Mouse (Mus musculus): Measurements from ENCODE around the gene Sohlh2. TPM values are rescaled to one million over a fixed set of nuclear protein-coding genes. Genes with fewer than 3 reads are reported as not detected.

Gene Sohlh2
- polyA plus RNA-seq, 1 experiment from 2014 or later = 0.09 TPM

DNA sequence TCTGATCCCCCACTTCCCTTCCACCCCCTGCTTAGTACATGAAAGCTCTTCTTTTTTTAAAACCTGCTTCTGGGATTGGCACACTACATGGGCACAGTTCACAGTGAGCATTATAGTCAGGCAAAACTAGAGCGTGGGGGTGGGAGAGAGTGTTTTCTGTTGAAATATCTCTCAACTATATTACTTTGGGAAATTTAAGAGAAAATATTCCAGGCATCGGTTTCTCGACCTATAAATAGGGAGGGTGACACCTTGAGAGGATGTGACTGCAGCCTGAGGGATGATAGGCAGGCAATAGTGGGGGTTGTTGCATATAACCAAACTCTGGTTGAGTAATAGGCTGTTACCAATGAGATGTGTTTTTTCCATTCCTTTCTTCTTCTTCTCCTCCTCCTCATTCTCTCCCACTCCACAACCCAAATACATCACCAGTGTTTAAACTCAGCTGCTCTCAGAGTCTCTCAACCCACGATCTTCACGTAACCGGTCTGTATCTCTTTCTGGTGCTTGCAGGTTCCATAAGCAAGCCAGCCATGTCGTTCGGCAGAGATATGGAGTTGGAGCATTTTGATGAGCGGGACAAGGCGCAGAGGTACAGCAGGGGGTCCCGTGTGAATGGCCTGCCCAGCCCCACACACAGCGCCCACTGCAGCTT, 64.9 kb downstream of the Sohlh2 start:
- Histone ChIP-seq H3K36me3 (ENCODE audit: control insufficient read depth, insufficient read depth, low read length) (no peaks in the 10 kb centered on the region; the same call in 1 of the 2 replicates), H3K27me3 (ENCODE audit: control insufficient read depth, insufficient read depth, low read length) (no peaks in the 10 kb centered on the region), H3K4me3 (ENCODE audit: low read depth, low read length) (no peak overlapping the region), H3K9me3 (ENCODE audit: control insufficient read depth, low read length) (no peaks in the 10 kb centered on the region), H3K4me1 (ENCODE audit: control insufficient read depth, insufficient read depth, low read length) (peaks cover 11% of the 10 kb centered on the region), H3K9ac (ENCODE audit: low read length) (no peak overlapping the region), H3K4me2 (ENCODE audit: low read depth) (no peak overlapping the region), H3K27ac (ENCODE audit: low read depth, low read length) (no peak overlapping the region)
- no peak for DNase-seq (ENCODE audit: low spot score)
- WGBS = 92% methylated on average over 12 of the region's 12 CpGs
- ATAC-seq (ENCODE audit: insufficient read depth, low FRiP score, low TSS enrichment) = no peak

DNA sequence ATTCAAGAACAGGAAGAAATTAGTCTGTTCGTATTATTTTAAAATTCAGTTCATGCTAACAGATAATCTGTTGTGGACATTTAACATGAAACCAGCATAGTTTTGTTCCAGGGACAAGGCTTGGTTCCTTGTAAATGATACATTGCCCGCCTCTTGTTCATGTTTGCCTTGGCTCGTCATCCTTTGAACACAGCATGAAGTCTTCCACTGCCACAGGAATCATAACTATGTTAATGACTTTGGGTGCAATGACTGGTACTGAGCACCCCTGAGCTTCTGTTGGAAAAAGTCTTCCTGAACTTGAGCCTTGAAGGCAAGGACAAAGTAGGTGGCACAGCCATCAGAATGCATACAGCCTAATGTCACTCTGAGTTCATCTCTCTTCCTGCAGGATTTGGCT, 66.2 kb downstream of the Sohlh2 start:
- WGBS = 85% methylated on average over 3 of the region's 3 CpGs
- Histone ChIP-seq H3K9ac (ENCODE audit: low read length) (no peak overlapping the region), H3K36me3 (ENCODE audit: control insufficient read depth, insufficient read depth, low read length) (no peaks in the 10 kb centered on the region; the same call in 1 of the 2 replicates), H3K4me2 (ENCODE audit: low read depth) (no peak overlapping the region), H3K9me3 (ENCODE audit: control insufficient read depth, low read length) (no peaks in the 10 kb centered on the region), H3K4me1 (ENCODE audit: control insufficient read depth, insufficient read depth, low read length) (peaks cover 9% of the 10 kb centered on the region), H3K4me3 (ENCODE audit: low read depth, low read length) (no peak overlapping the region), H3K27me3 (ENCODE audit: control insufficient read depth, insufficient read depth, low read length) (no peaks in the 10 kb centered on the region), H3K27ac (ENCODE audit: low read depth, low read length) (no peak overlapping the region)
- ATAC-seq (ENCODE audit: insufficient read depth, low FRiP score, low TSS enrichment) = no peak
- DNase-seq (ENCODE audit: low spot score) = no peak

DNA sequence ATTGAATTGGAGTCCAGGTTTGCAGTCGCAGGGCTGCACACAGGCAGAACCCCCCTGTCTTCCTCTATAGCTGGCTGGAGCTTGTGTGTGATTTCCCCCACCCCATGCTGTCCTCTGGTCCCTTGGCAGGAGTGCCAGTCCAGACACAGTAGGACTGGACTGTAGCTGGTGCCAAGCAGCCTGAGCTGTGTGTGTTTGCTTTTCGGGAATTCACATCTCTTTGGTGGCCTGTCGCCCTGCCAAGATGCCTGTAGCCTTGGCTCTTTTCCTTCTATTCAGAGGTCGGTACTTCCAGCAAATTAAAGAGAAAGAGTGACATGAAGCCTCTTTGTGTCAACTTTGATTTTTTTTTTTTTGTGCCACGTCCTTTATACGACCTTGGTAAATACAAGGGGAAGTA, 66.7 kb downstream of the Sohlh2 start:
- H3K4me1 ChIP-seq (ENCODE audit: control insufficient read depth, insufficient read depth, low read length) = peaks cover 5% of the 10 kb centered on the region; the same call in 1 of the 2 replicates
- no peak overlapping the region for H3K27ac ChIP-seq (ENCODE audit: low read depth, low read length)
- H3K9me3 ChIP-seq (ENCODE audit: control insufficient read depth, low read length) = no peaks in the 10 kb centered on the region
- no peak overlapping the region for H3K4me3 ChIP-seq (ENCODE audit: low read depth, low read length)
- H3K36me3 ChIP-seq (ENCODE audit: control insufficient read depth, insufficient read depth, low read length) = no peaks in the 10 kb centered on the region; the same call in 1 of the 2 replicates
- H3K9ac ChIP-seq (ENCODE audit: low read length) = no peak overlapping the region
- 84% methylated on average over 6 of the region's 6 CpGs for WGBS
- no peaks in the 10 kb centered on the region for H3K27me3 ChIP-seq (ENCODE audit: control insufficient read depth, insufficient read depth, low read length)
- no peak overlapping the region for H3K4me2 ChIP-seq (ENCODE audit: low read depth)
- DNase-seq (ENCODE audit: low spot score) (no peak), ATAC-seq (ENCODE audit: insufficient read depth, low FRiP score, low TSS enrichment) (no peak)

- no peaks in the 10 kb centered on the region for H3K9me3 ChIP-seq (ENCODE audit: control insufficient read depth, low read length)
- ATAC-seq (ENCODE audit: insufficient read depth, low FRiP score, low TSS enrichment) = no peak
- H3K4me3 ChIP-seq (ENCODE audit: low read depth, low read length) = no peak overlapping the region
- no peaks in the 10 kb centered on the region for H3K27me3 ChIP-seq (ENCODE audit: control insufficient read depth, insufficient read depth, low read length)
- 86% methylated on average over 2 of the region's 2 CpGs for WGBS
- no peak for DNase-seq (ENCODE audit: low spot score)
- H3K4me1 ChIP-seq (ENCODE audit: control insufficient read depth, insufficient read depth, low read length) = no peaks in the 10 kb centered on the region
- H3K9ac ChIP-seq (ENCODE audit: low read length) = no peak overlapping the region
- no peaks in the 10 kb centered on the region; the same call in 1 of the 2 replicates for H3K36me3 ChIP-seq (ENCODE audit: control insufficient read depth, insufficient read depth, low read length)
- no peak overlapping the region for H3K27ac ChIP-seq (ENCODE audit: low read depth, low read length)
- no peak overlapping the region for H3K4me2 ChIP-seq (ENCODE audit: low read depth)
Observed at GRCm38 (mm10) chr3:55250631-55251030, 68.8 kb downstream of the Sohlh2 start.

Small RNA genes lying within 50 kb of the gene (microRNA-seq; reads per million reads assigned to microRNA genes)
- gene Gm22029 = not detected

Other genes starting within 250 kb of the Sohlh2 start
- 2.0 and 2.6 TPM in 2 replicates for gene Ccna1, start 126.5 kb upstream of the Sohlh2 start, polyA plus RNA-seq (2014; fragmentation: Nextera tagmentation; extraction: Ambion mirVana)
- 55.4 and 55.5 TPM in 2 replicates for gene Spg20, start 69.9 kb upstream of the Sohlh2 start, polyA plus RNA-seq (2014; fragmentation: Nextera tagmentation; extraction: Ambion mirVana)
- 0.19 TPM in 1 of 2 replicates, not detected in the other for gene Ccdc169, start 44.7 kb upstream of the Sohlh2 start, polyA plus RNA-seq (2014; fragmentation: Nextera tagmentation; extraction: Ambion mirVana)
- 89.0 and 99.0 TPM in 2 replicates for gene Dclk1, start 60.3 kb downstream of the Sohlh2 start, polyA plus RNA-seq (2014; fragmentation: Nextera tagmentation; extraction: Ambion mirVana)